In genomic region chr2:126600533-126600932, GRCm38 (mm10) we compare ENCODE assay signal across 17 mouse cellular contexts. TPM values are rescaled to one million over a fixed set of nuclear protein-coding genes. Genes with fewer than 3 reads are reported as not detected.
DNase-seq lines count a peak whose midpoint lies in the region; ATAC-seq and TF ChIP-seq lines count a peak whose summit lies in the region.
"Had no signal": no experiment of that assay in that cellular context is flagged by ENCODE, and none has a peak within 500 bp of the region (broad histone marks: within the 10 kb centered on the region; RNA-seq: fewer than 3 reads in every experiment).

No protein-coding gene starts in this region.

- no peaks in the 10 kb centered on the region for H3K79me2 ChIP-seq in C2C12 (ENCODE audit: control insufficient read depth, insufficient read depth)

- no peak overlapping the region for H3ac ChIP-seq in C2C12 (ENCODE audit: control insufficient read depth, insufficient read length, low read depth)

- H3K27me3 ChIP-seq in C2C12 (ENCODE audit: control insufficient read depth, insufficient read depth, insufficient read length) = no peaks in the 10 kb centered on the region
- H3K27me3 ChIP-seq: embryonic facial prominence, embryonic 12.5 days; hindbrain, embryonic 13.5 days; midbrain, embryonic 12.5 days had no signal

- no peak overlapping the region for H3K4me3 ChIP-seq in C2C12 (ENCODE audit: insufficient read depth, poor library complexity, severe bottlenecking)
- no peak overlapping the region for H3K4me3 ChIP-seq in layer of hippocampus, adult 2 months
- H3K4me3 ChIP-seq: embryonic facial prominence, embryonic 12.5 days; gastrocnemius, adult 2 months; heart, adult 2 months; hindbrain, embryonic 13.5 days; midbrain, embryonic 12.5 days had no signal

- no peaks in the 10 kb centered on the region for H3K36me3 ChIP-seq in C2C12 (ENCODE audit: control insufficient read depth, insufficient read depth)
- H3K36me3 ChIP-seq: embryonic facial prominence, embryonic 12.5 days; hindbrain, embryonic 13.5 days; midbrain, embryonic 12.5 days had no signal

- no peaks in the 10 kb centered on the region for H3K79me3 ChIP-seq in C2C12 (ENCODE audit: low read depth)

- no peak for TF ChIP-seq CTCF in C2C12 (IDR thresholded peaks at IDR 0.05; ENCODE audit: control insufficient read depth, insufficient read depth, insufficient read length)
- TF ChIP-seq CTCF in layer of hippocampus, adult 2 months (conservative IDR thresholded peaks at IDR 0.05) = no peak

- peak; percentile 60 for ATAC-seq in granulocyte monocyte progenitor cell, adult 5-6 weeks (replicated peaks; ENCODE audit: poor library complexity, severe bottlenecking)
- ATAC-seq in megakaryocyte progenitor cell, adult 5-6 weeks (replicated peaks; ENCODE audit: poor library complexity) = peak; percentile 38
- ATAC-seq: forebrain, postnatal 0 days had no signal

- intact Hi-C loops in left cerebral cortex, postnatal 10 days (cut with DNase I) = no loop called here

- peak; percentile 52 for DNase-seq in adrenal gland, postnatal 10 days
- DNase-seq in adrenal gland, postnatal 4 days (ENCODE audit: low spot score in 2 of 2) = no peak
- no peak for DNase-seq in left cerebral cortex, postnatal 10 days (ENCODE audit: extremely low spot score in 1 of 2, low spot score in 2 of 2)
- DNase-seq in layer of hippocampus, adult 2 months (ENCODE audit: low spot score in 2 of 2) = no peak
- DNase-seq in embryo, embryonic 11 days = no peak
- DNase-seq: cerebellum, adult 2 months; forebrain, postnatal 0 days; gastrocnemius, adult 2 months; heart, adult 2 months; thymus, adult 18-20 months had no signal

- H3K27ac ChIP-seq in layer of hippocampus, adult 2 months = no peak overlapping the region
- H3K27ac ChIP-seq: embryonic facial prominence, embryonic 12.5 days; gastrocnemius, adult 2 months; heart, adult 2 months; hindbrain, embryonic 13.5 days; midbrain, embryonic 12.5 days had no signal

TF ChIP-seq in C2C12, 6 proteins besides CTCF, POLR2A, EP300 and RAD21:
- TF ChIP-seq CEBPB (IDR thresholded peaks at IDR 0.05; ENCODE audit: low read depth) (peak; percentile 36), FOSL1 (IDR thresholded peaks at IDR 0.05; ENCODE audit: insufficient read depth, low read length, poor library complexity, severe bottlenecking) (no peak)

RNA-seq across cellular contexts. Expression of gene Hdc, which starts 18.6 kb away (rescaled TPM):
- total RNA-seq in adrenal gland, postnatal 10 days (2021) = 10 to 100 TPM in 1 of 2 experiments, 1 to 10 TPM in 1; 9.9 to 10.4 TPM
- total RNA-seq in adrenal gland, postnatal 4 days (2021) = 10 to 100 TPM; 16.8 to 53.9 TPM
- polyA plus RNA-seq in C2C12 (2012; fragmentation: generic; extraction: Trizol) = 0.13 TPM
- total RNA-seq in granulocyte monocyte progenitor cell, adult 5-6 weeks (2014; fragmentation: Nextera tagmentation) = 79.4 and 82.5 TPM in 2 replicates
- 138 and 152 TPM in 2 replicates for total RNA-seq in granulocyte monocyte progenitor cell, adult 5-6 weeks (2017)
- total RNA-seq in megakaryocyte progenitor cell, adult 5-6 weeks (2015) = 51.3 and 54.1 TPM in 2 replicates
- 90.2 and 102 TPM in 2 replicates for total RNA-seq in megakaryocyte progenitor cell, adult 5-6 weeks (2017)
- total RNA-seq in left cerebral cortex, postnatal 10 days (2021) = under 1 TPM; 0.41 to 0.54 TPM
- total RNA-seq in layer of hippocampus, adult 2 months (2021) = 1 to 10 TPM; 1.1 TPM

RNA-seq across cellular contexts. Expression of gene Slc27a2, which starts 48.3 kb away (rescaled TPM):
- 100 to 1,000 TPM; 127 to 261 TPM for total RNA-seq in adrenal gland, postnatal 10 days (2021)
- total RNA-seq in adrenal gland, postnatal 4 days (2021) = 10 to 100 TPM; 24.9 to 67.7 TPM
- not detected for polyA plus RNA-seq in C2C12 (2012; fragmentation: generic; extraction: Trizol)
- total RNA-seq in granulocyte monocyte progenitor cell, adult 5-6 weeks (2014; fragmentation: Nextera tagmentation) = not detected in 2 replicates
- total RNA-seq in granulocyte monocyte progenitor cell, adult 5-6 weeks (2017) = not detected in 2 replicates
- 0.10 TPM in 1 of 2 replicates, not detected in the other for total RNA-seq in megakaryocyte progenitor cell, adult 5-6 weeks (2015)
- 0.04 and 0.54 TPM in 2 replicates for total RNA-seq in megakaryocyte progenitor cell, adult 5-6 weeks (2017)
- 1 to 10 TPM; 2.6 to 4.2 TPM for total RNA-seq in left cerebral cortex, postnatal 10 days (2021)
- total RNA-seq in layer of hippocampus, adult 2 months (2021) = 10 to 100 TPM; 15.3 to 15.9 TPM
- total RNA-seq: gastrocnemius, adult 2 months had no signal
- polyA plus RNA-seq: limb, embryonic 11.5 days had no signal

Comparison
In these comparisons a context has a peak if more than half of its experiments do, and no peak if none do; other contexts are left out.
1. RNA of gene Hdc, which starts 18.6 kb away (total RNA-seq): 79.4 to 152 TPM in granulocyte monocyte progenitor cell, adult 5-6 weeks, 51.3 to 102 TPM in megakaryocyte progenitor cell, adult 5-6 weeks, 16.8 to 53.9 TPM in adrenal gland, postnatal 4 days and 9.9 to 10.4 TPM in adrenal gland, postnatal 10 days; 1.1 TPM in layer of hippocampus, adult 2 months and 0.41 to 0.54 TPM in left cerebral cortex, postnatal 10 days; every median in the first group is over 4 times any median in the second.